Mouse (Mus musculus) bone marrow macrophage, adult 2 months (primary cell): ENCODE measurements at regions not wholly inside any gene's neighbourhood (a gene's known extent, or its start where the extent isn't known, plus 50 kb on each side); places are given as distances from the start of the nearest gene placed in this dataset.

ENCODE experiments used
- CTCF ChIP-seq: IDR thresholded peaks from 2 replicates; pipeline ENCODE4 v1.5.1; 2012; ENCODE audit warnings: low read depth, mild to moderate bottlenecking, low read length, moderate library complexity
- POLR2A ChIP-seq: IDR thresholded peaks from 2 replicates; pipeline ENCODE4 v1.6.1; 2012; ENCODE audit warnings: mild to moderate bottlenecking, low read depth, low read length, borderline replicate concordance

DNA sequence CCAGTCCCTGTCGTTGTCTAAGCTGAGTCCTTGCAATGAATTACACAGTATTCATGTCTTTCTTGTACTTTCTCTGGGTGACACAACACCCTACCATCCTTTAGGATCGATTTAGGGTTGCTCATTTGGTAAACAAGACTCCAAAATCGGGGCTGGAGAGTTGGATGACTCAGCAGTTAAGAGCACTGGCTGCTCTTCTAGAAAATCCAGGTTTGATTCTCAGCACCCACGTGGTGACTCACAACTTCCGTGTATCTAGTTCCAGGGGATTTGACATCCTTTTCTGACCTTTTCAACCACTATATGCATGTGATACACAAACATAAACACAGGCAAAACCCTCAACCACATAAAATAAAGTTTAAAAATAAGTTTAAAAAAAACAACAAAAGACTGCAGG lies 250.0 kb upstream of the Prok2 start:
- TF ChIP-seq CTCF (no peak), POLR2A (no peak)
